Mouse (Mus musculus) liver, postnatal 0 days (tissue): ENCODE data around the gene P2rx5. TPM values are rescaled to one million over a fixed set of nuclear protein-coding genes. Genes with fewer than 3 reads are reported as not detected.

ENCODE experiments used
- ATAC-seq: fragments of 200-750 bp; cut with Nextera tagmentation; 2 replicates; pipeline ENCODE4 v1.8.0; 2017; ENCODE audit warnings: mild to moderate bottlenecking, moderate library complexity
- DNase-seq: peaks from one replicate; pipeline ENCODE4 v3.0.0-alpha.2; 2016
- H3K27ac ChIP-seq: fragments of 300-500 bp; sonication (generic); 2 replicates; pipeline ENCODE4 v1.5.1; 2014; ENCODE audit warnings: antibody characterized with exemption, moderate library complexity, mild to moderate bottlenecking, low read depth
- H3K27me3 ChIP-seq: fragments of 300-500 bp; sonication (generic); 2 replicates; pipeline ENCODE4 v1.6.1; 2014; ENCODE audit warnings: low read length, control low read depth, mixed read lengths; ENCODE audit not compliant: insufficient read depth
- H3K36me3 ChIP-seq: fragments of 300-500 bp; sonication (generic); replicated peaks from 2 replicates; pipeline ENCODE4 v1.6.1; 2014; ENCODE audit warnings: mild to moderate bottlenecking, control low read depth, low read length, moderate library complexity, mixed read lengths; ENCODE audit not compliant: insufficient read depth
- H3K4me1 ChIP-seq: fragments of 300-500 bp; sonication (generic); 2 replicates; pipeline ENCODE4 v1.6.1; 2014; ENCODE audit warnings: antibody characterized with exemption, mild to moderate bottlenecking, control low read depth; ENCODE audit not compliant: insufficient read depth
- H3K4me2 ChIP-seq: fragments of 300-500 bp; sonication (generic); 2 replicates; pipeline ENCODE4 v1.6.1; 2014; ENCODE audit warnings: low read depth, mild to moderate bottlenecking, low read length, moderate library complexity, mixed read lengths
- H3K4me3 ChIP-seq: fragments of 300-500 bp; sonication (generic); 2 replicates; pipeline ENCODE4 v1.5.1; 2014; ENCODE audit warnings: low read depth, low read length
- H3K9ac ChIP-seq: fragments of 300-500 bp; sonication (generic); replicated peaks from 2 replicates; pipeline ENCODE4 v1.6.1; 2014; ENCODE audit warnings: mild to moderate bottlenecking, moderate library complexity
- H3K9me3 ChIP-seq: fragments of 300-500 bp; sonication (generic); 2 replicates; pipeline ENCODE4 v1.6.1; 2016; ENCODE audit warnings: mild to moderate bottlenecking, control low read depth, low read length, mixed read lengths
- CTCF ChIP-seq: sonication (generic); IDR thresholded peaks from 2 replicates; pipeline ENCODE4 v1.5.1; 2016; ENCODE audit warnings: antibody characterized with exemption, low read depth
- EP300 ChIP-seq: IDR thresholded peaks from 2 replicates; pipeline ENCODE4 v1.6.1; 2016; ENCODE audit warnings: antibody characterized with exemption, low read depth, mild to moderate bottlenecking
- WGBS: fragments of 180-500 bp; shearing (Covaris S2); extraction: QIAGEN DNeasy Blood & Tissue Kit; methylation state at CpG from one replicate; pipeline ENCODE4 v1.1.7; 2014; ENCODE audit not compliant: insufficient replicate concordance; 5-methylcytosine and 5-hydroxymethylcytosine counted together
- polyA plus RNA-seq: library from polyadenylated mRNA; unstranded; fragments of >200 nt; fragmentation: Nextera tagmentation; extraction: Ambion mirVana; gene quantifications from 2 replicates; pipeline ENCODE4 v1.2.1, GENCODE M21; 2015

Gene P2rx5
- polyA plus RNA-seq, 1 experiment from 2014 or later = 0.11 TPM

DNA sequence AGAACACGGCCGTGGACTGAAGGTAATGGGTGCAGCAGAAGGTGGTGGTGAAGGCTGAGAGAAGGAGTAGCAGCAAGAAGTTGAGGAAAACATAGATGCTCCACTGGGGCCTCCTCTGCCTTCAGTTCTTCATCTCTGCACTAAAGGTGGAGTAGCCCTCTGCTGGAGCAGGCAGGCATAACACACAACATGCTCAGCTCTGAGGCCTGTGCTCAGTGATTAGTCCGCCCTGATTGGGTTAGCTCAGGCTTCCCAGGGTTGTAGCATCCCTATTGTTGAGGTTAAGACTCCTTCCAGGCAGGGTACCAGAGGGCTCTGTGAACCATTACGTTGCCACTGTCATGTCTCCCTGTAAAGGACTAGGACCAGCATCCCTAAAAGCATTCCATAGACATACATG, 9.0 kb downstream of the P2rx5 start:
- TF ChIP-seq EP300 (no peak), CTCF (peak; percentile 76)
- no peaks in the 10 kb centered on the region for H3K27me3 ChIP-seq
- ATAC-seq (peak; percentile 66), DNase-seq (peak; percentile 69)
- H3K9ac ChIP-seq = no peak overlapping the region
- H3K36me3 ChIP-seq = peaks cover 4% of the 10 kb centered on the region; the same call in 1 of the 2 replicates
- H3K4me3 ChIP-seq = no peak overlapping the region
- H3K27ac ChIP-seq = no peak overlapping the region
- peaks cover 10% of the 10 kb centered on the region for H3K4me1 ChIP-seq
- 45% methylated on average over 4 of the region's 4 CpGs for WGBS
- H3K9me3 ChIP-seq = no peaks in the 10 kb centered on the region
- H3K4me2 ChIP-seq = no peak overlapping the region

DNA sequence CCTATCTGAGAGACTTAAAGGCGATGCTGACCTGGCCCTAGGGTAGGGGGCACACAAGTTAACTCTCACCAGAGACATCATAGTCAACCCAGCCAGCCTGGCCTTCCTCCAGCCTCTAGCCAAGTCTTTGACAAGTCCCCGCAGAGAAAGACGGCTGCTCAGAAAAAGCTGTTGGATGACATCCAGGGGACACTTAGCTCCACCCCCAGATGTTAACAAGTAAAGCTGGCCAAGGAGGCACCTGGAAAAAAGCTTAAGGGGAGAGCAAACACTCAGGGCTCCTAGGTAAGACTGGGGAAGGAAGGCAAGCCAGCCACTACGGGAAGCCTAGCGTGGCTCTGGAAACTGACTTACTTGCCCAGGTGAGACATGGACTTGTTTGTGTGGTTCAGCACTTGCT, 12.0 kb downstream of the P2rx5 start:
- DNase-seq = no peak
- H3K27ac ChIP-seq = no peak overlapping the region

GRCm38 (mm10) chr11:73175612-73176011, 15.4 kb downstream of the P2rx5 start:
- H3K27me3 ChIP-seq = no peaks in the 10 kb centered on the region
- DNase-seq (peak; percentile 72), ATAC-seq (peak; percentile 47)
- H3K4me3 ChIP-seq = peak overlapping the region; percentile 97
- peak overlapping the region; percentile 99 for H3K4me2 ChIP-seq
- peak overlapping the region; percentile 99 for H3K9ac ChIP-seq
- no peaks in the 10 kb centered on the region for H3K9me3 ChIP-seq
- TF ChIP-seq CTCF (no peak), EP300 (no peak)
- 26% methylated on average over 8 of the region's 8 CpGs for WGBS
- H3K4me1 ChIP-seq = peaks cover 31% of the 10 kb centered on the region
- peak overlapping the region; percentile 88 for H3K27ac ChIP-seq
- peaks cover 8% of the 10 kb centered on the region; the same call in 1 of the 2 replicates for H3K36me3 ChIP-seq

More for the DNA sequence above, 12.0 kb downstream of the P2rx5 start:
- WGBS = 58% methylated on average over 5 of the region's 5 CpGs
- TF ChIP-seq CTCF (no peak), EP300 (no peak)
- peaks cover 20% of the 10 kb centered on the region for H3K4me1 ChIP-seq
- H3K27me3 ChIP-seq = no peaks in the 10 kb centered on the region
- H3K4me3 ChIP-seq = no peak overlapping the region
- no peak overlapping the region for H3K9ac ChIP-seq
- H3K9me3 ChIP-seq = no peaks in the 10 kb centered on the region
- H3K36me3 ChIP-seq = peaks cover 8% of the 10 kb centered on the region; the same call in 1 of the 2 replicates
- no peak overlapping the region for H3K4me2 ChIP-seq
- ATAC-seq = no peak

DNA sequence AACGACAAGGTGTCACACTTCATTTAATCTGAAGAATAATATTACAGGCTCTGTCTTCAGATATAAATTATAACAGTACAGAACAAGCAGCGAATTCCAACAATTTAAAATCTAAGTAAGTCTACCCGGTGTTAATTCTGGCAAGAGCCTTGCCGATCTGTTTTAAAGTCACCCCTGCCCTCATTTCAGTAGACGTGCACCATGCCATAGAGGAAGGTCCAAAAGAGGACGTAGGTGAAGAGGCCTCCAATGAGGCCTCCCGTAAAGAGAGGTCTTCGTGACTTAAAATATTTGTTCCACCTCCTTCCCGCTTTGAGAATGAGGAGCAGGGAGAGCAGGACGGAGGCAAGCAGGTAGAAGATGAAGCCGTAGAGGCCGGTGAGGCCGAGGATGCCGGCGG, 16.0 kb downstream of the P2rx5 start:
- ATAC-seq (no peak), DNase-seq (no peak)
- WGBS = under 1% methylated on average over 15 of the region's 15 CpGs
- TF ChIP-seq EP300 = no peak
- TF ChIP-seq CTCF = no peak
- no peaks in the 10 kb centered on the region for H3K9me3 ChIP-seq
- no peaks in the 10 kb centered on the region for H3K27me3 ChIP-seq
- H3K4me1 ChIP-seq = peaks cover 31% of the 10 kb centered on the region
- H3K9ac ChIP-seq = peak overlapping the region; percentile 99
- H3K4me2 ChIP-seq = peak overlapping the region; percentile 99
- peaks cover 8% of the 10 kb centered on the region; the same call in 1 of the 2 replicates for H3K36me3 ChIP-seq
- peak overlapping the region; percentile 88 for H3K27ac ChIP-seq
- H3K4me3 ChIP-seq = peak overlapping the region; percentile 97

- Histone ChIP-seq H3K4me2 (peak within 1 kb of the TSS; percentile 99), H3K4me1 (peaks cover 31% of the 10 kb centered on the region), H3K27me3 (no peaks in the 10 kb centered on the region), H3K4me3 (peak within 1 kb of the TSS; percentile 97), H3K9ac (peak within 1 kb of the TSS; percentile 99), H3K27ac (peak within 1 kb of the TSS; percentile 94), H3K9me3 (no peaks in the 10 kb centered on the region), H3K36me3 (peaks cover 8% of the 10 kb centered on the region; the same call in 1 of the 2 replicates)
- 0% methylated on average over 74 of the region's 81 CpGs for WGBS
- ATAC-seq (peak; percentile 93), DNase-seq (peak; percentile 97)
- 0 out of 2 replicates have a peak, but pooled peaks have one; percentile 19 for TF ChIP-seq EP300
- TF ChIP-seq CTCF = 0 out of 2 replicates have a peak, but pooled peaks have one; percentile 1
Observed at GRCm38 (mm10) chr11:73176608-73177508, 16.6 kb downstream of the P2rx5 start, which contains the start of the genes Emc6 and Tax1bp3. Emc6 (minus strand) TSS chr11:73177037. Tax1bp3 (plus strand) TSS chr11:73177083.

- H3K9me3 ChIP-seq = no peaks in the 10 kb centered on the region
- peaks cover 25% of the 10 kb centered on the region for H3K4me1 ChIP-seq
- ATAC-seq (peak; percentile 63), DNase-seq (peak; percentile 81)
- H3K36me3 ChIP-seq = peaks cover 8% of the 10 kb centered on the region; the same call in 1 of the 2 replicates
- TF ChIP-seq CTCF (no peak), EP300 (no peak)
- 0% methylated on average over 28 of the region's 28 CpGs for WGBS
- H3K9ac ChIP-seq = peak overlapping the region; percentile 86
- H3K27me3 ChIP-seq = no peaks in the 10 kb centered on the region
- peak overlapping the region; percentile 97 for H3K4me3 ChIP-seq
- peak overlapping the region; percentile 99 for H3K4me2 ChIP-seq
- peak overlapping the region; percentile 94 for H3K27ac ChIP-seq
Observed at GRCm38 (mm10) chr11:73177509-73177875, 17.3 kb downstream of the P2rx5 start.
